Mouse (Mus musculus): ENCODE data around the gene Nxph3. TPM values are rescaled to one million over a fixed set of nuclear protein-coding genes. Genes with fewer than 3 reads are reported as not detected.

Gene Nxph3
- total RNA-seq, 2 experiments from 2014 or later: 13.5 to 18.5 TPM

DNA sequence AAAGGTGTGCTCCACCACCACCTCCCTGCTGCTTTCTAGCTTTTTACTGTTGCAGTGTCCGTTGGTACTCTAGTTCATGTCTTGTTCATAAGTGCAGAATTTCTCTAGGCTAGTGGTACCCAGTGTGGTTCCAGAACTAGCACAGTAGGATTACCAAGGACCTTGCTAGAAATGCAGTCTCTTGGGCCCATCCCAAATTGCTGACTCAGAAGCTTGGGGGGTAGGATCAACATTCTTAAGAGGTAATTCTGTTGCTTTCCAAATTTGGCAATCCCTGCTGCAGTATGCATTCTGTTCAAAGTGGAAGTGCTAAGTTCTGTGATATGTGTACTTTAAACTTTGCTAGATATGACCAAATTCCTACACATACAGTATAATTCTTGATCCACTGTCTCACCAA, 46.6 kb downstream of the Nxph3 start:
- H3K4me3 ChIP-seq: no peak overlapping the region
- no peak for DNase-seq (ENCODE audit: low spot score in 2 of 2)
- no peak overlapping the region for H3K27ac ChIP-seq
- no peak for TF ChIP-seq CTCF (conservative IDR thresholded peaks at IDR 0.05)

DNA sequence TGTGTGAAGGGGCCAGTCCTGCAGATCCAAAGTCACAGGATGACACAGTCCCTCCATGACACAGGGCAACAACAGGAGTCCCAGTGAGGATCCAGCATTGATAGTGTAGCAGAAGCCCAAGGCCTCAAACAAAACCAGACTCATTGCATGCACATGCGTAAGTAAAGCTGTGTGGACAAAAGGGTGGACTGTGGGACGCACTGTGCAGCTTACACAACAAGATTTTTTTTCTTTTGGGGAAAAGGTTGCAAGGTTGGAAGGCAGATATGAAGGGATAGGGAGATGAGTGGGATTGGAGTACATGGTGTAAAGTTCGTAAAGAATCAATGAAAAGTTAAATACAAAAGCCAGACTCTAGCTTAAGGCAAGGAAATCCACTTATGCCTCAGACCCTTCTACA, 52.2 kb downstream of the Nxph3 start:
- DNase-seq (ENCODE audit: low spot score in 2 of 2): no peak
- no peak for TF ChIP-seq CTCF (conservative IDR thresholded peaks at IDR 0.05)
- no peak overlapping the region for H3K4me3 ChIP-seq
- H3K27ac ChIP-seq: no peak overlapping the region

DNA sequence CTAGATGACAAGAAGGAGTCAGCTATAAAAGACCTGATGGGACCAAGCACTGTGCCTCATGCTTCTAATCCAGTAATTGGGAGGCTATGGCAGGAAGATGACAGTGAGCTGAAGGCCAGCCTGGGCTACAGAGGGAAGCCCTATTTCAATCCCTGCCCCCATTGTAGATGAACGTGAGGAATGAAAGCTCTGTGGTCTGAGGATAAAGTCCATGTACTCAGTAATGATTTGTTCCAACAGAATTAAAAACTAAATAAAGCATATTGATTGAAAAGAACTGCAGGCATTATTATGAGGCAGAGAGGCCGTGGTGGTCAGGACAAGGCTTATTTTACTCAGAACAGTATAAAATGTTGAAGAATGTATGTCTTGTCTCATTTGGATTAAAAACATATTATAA, 53.5 kb downstream of the Nxph3 start:
- DNase-seq (ENCODE audit: low spot score in 2 of 2): no peak
- no peak overlapping the region for H3K27ac ChIP-seq
- TF ChIP-seq CTCF (conservative IDR thresholded peaks at IDR 0.05): no peak

More for the DNA sequence above, 53.5 kb downstream of the Nxph3 start:
- no peak overlapping the region for H3K4me3 ChIP-seq

Other genes starting within 250 kb of the Nxph3 start
- 10 to 100 TPM; 83.3 to 85.7 TPM for gene Kat7, start 204.3 kb downstream of the Nxph3 start, total RNA-seq (2021)
- 1 to 10 TPM; 4.1 to 6.0 TPM for gene Fam117a, start 177.6 kb downstream of the Nxph3 start, total RNA-seq (2021)
- 10 to 100 TPM; 64.4 to 69.2 TPM for gene Slc35b1, start 129.9 kb downstream of the Nxph3 start, total RNA-seq (2021)
- gene Spop, start 100.5 kb downstream of the Nxph3 start, total RNA-seq (2021): 100 to 1,000 TPM; 170 to 176 TPM
- 1 to 10 TPM; 1.3 TPM for gene Ngfr, start 73.2 kb upstream of the Nxph3 start, total RNA-seq (2021)
- gene Phb, start 152.4 kb upstream of the Nxph3 start, total RNA-seq (2021): 10 to 100 TPM; 96.3 to 97.5 TPM
- 10 to 100 TPM; 49.0 to 50.5 TPM for gene Zfp652, start 198.1 kb upstream of the Nxph3 start, total RNA-seq (2021)
- gene B130006D01Rik, start 209.0 kb upstream of the Nxph3 start, total RNA-seq (2021): 1 to 10 TPM; 1.8 to 2.3 TPM

Data from layer of hippocampus, adult 2 months (tissue).